Mouse (Mus musculus): ENCODE results near the gene Ccn2.

The Ccn2 gene

GRCm38 (mm10) chr10:24595250-24596002, at the start of gene Ccn2:
Gene Ccn2 (plus strand): TSS chr10:24595442.
- DNase-seq (ENCODE audit: low spot score in 2 of 2): peak; percentile 35 to 40

- DNase-seq (ENCODE audit: low spot score in 2 of 2): no peak
These were observed 42.4 kb upstream of the Ccn2 start for GRCm38 (mm10) chr10:24552870-24553269.

DNA sequence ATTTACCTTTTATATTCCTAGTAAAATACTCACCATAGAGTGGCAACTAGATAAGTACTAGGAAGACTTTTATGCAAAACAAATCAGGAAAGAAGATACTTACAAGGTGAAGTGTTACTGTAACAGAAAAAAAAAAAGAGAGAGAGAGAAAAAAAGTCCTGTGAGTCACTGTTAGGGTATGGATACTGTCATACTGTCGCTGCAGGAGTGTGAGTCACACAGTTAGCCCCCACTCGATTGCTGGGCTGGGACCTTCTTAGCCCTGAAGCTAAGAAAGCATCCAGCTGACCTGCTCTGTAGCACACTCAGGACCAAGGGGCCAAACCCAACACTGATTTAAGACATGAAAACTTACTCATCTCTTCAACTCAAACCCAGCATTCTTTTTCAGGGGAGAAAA, 41.2 kb upstream of the Ccn2 start:
- no peak for DNase-seq (ENCODE audit: low spot score in 2 of 2)

DNA sequence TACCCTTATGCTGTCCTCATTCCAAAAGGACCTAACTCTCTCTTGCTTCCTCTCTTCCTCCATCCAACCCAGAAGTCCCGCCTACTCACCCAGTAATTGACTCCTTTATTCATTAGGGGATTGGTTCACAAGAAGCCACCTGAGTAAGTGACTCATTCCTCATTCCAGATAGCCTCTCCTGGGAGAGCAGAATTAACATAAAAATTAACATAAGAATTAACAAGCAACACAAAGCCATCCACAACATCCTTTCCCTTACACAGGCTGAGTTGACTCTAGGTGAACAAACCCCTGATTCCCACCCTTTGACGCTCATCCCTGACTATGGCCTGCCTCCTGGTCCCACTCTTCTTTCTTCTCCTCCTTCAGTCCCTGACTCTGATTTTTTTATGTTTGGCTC, 36.9 kb upstream of the Ccn2 start:
- DNase-seq (ENCODE audit: low spot score in 2 of 2): no peak

DNA sequence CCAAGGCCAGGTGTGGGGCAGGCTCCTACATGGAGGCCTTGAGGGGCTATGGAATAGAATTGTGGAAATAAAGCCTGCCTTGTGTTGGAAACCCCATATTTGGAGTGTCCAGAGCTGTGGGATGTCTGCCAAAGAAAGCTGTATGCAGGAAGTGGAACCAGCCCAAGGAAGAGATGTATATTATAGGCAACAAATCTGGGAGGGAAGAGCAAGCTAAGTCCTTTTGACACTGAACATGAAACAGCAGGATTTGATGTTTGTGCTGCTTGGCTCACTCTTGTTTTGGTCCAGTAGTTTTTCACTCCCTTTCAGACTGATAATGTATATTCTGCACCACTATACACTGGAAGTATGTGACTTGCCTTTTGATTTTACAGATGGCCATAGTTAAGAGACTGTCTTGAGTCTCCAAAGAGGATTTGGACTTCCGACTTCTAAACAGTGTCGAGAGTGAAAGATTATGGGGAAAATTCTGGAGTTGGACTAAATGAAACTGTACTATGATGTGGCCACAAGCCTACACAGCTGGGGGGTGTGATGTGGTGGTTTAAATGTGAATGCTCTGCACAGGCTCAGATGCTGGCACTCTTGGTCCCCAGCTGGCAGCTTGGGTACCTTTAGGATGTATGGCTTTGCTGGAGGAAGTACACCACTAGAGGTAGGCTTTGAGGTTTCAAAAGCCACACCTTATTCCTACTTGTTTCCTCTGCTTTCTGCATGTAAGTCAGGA, 25.4 kb upstream of the Ccn2 start:
- DNase-seq (ENCODE audit: low spot score in 2 of 2): no peak

GRCm38 (mm10) chr10:24572044-24572960, 22.9 kb upstream of the Ccn2 start:
- no peak for DNase-seq (ENCODE audit: low spot score in 2 of 2)

DNA sequence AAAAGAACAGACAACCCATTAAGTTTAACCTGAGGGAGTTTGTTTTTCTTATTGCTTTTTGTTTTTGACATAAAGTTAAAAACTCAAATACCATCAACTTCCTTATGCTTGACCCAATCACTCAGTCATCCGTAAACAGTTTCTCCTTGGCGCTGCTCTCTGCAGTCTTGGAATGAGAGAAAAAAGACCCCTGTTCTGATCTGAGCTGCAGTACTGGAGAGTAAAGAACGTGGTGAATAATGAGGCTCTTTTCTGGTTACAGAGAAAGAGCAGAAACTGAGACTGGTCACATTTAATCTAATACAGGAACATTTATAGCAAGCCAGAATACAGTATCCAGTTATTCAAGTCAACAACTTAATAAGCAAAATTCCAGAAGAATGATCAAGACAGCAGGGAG, 21.8 kb upstream of the Ccn2 start:
- no peak for DNase-seq (ENCODE audit: low spot score in 2 of 2)

DNA sequence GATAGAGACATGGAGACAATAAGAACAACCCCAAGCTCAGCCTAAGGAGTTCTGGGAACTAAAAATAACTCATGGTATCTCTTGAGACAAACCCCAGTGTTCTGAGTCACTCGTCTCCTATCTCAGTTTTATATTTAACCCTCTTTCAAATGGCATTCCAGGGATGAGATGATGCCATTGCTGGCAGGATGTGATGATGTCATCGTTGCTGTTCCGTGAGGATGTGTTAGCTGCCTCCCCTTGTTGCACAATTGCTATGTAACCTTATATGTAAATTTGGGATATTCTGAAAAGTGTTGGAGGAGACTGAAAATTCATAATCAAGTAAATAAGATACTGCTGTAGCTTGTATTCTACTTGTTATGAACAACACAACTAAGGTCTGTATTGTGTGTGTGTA, 14.2 kb upstream of the Ccn2 start:
- DNase-seq (ENCODE audit: low spot score in 2 of 2): no peak

- DNase-seq (ENCODE audit: low spot score in 2 of 2): no peak
These were observed 6.4 kb upstream of the Ccn2 start for GRCm38 (mm10) chr10:24588824-24589223.

DNA sequence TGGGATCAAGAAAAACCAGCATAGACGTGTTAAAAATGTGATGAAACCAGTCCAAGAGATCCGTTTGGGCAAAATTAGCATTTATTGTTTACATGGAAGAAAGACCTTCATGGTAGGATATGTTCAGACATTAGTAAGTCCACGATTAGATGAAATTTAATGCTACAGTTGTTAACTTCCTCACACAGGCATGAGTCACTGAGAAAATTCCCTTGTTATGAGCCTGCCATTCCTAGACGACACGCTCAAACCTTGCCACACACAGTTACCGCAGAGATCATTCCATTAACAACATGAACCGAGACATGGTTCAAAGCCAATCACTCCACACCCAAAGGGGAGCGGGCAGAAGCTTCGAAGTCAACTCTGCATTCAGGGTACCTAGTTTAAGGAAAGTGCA, 6.0 kb upstream of the Ccn2 start:
- DNase-seq (ENCODE audit: low spot score in 2 of 2): no peak

DNA sequence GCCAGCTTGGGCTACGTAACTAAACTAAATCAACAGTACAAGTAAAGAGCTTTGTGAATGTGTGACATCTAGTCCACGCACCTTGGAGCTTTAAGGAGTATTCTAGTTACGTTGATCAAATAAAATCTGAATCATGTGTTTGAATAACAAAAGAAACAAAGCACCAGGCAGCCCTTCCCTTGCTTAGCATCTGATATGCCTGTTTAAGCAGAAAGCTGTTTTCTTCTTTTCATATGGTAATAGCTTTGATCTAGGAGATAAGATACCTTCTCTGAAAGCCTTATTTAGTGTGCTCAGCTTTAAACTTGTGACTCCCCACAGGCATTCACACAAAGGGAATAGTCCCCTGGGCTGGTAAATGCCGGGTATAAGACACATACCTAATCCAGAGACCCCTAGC, 4.7 kb upstream of the Ccn2 start:
- no peak for DNase-seq (ENCODE audit: low spot score in 2 of 2)

DNA sequence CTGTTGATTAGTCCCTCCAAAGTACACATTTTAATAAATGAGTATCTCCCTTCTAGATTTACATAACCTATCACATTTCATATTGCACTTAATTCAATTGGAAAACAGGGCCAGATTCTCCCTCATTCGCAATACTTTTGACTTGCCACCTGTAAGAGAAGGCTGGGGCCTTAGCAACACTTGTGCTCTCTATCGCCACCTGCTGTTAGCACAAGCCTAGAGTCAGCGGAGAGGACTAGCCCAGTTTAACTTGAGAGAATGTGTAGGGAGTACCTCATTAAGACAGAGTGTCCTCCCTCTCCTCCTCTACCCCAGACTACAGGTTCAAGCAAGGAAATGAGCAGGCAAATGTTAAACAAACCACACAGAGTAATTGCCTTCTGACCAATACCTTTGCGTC, 4.1 kb upstream of the Ccn2 start:
- DNase-seq (ENCODE audit: low spot score in 2 of 2): peak; percentile 72 to 80

DNA sequence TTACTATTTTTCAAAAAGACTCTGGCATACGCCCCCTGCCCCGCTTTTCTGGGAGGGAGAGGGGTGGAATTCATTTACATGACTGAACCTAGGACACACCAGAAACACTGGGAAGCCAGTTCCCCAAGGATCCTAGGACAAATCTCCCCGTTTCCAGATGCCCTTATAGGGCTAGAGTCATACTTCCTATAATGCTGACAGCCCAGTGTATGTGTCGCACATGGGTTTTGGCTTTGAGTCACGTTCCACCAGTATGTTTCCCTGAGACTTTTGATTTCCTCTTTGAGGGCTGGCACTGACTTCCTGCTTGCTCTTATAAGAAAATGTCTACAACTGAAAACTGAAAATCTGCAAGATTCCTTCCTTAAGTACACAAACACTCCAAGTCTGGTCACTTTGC, 3.5 kb upstream of the Ccn2 start:
- DNase-seq (ENCODE audit: low spot score in 2 of 2): no peak

DNA sequence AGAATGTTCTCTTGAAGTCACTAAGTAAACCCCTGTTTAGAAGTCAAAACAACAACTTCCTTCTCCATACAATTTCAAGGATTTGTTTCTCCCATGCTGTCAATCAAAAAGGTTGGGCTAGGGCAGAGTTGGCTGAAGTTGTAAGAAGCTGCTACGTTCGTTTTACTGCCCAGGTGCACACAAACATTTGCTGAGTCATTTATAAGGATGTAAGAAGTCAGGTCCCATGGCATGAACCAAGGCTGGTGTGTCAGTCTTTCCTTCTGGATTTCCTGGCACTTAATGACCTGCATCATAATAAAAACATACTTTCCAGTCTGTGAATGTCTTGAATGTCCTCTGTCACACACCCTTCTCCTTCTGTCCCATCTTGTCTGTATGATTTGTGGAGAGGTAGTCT, 2.9 kb upstream of the Ccn2 start:
- DNase-seq (ENCODE audit: low spot score in 2 of 2): no peak

DNA sequence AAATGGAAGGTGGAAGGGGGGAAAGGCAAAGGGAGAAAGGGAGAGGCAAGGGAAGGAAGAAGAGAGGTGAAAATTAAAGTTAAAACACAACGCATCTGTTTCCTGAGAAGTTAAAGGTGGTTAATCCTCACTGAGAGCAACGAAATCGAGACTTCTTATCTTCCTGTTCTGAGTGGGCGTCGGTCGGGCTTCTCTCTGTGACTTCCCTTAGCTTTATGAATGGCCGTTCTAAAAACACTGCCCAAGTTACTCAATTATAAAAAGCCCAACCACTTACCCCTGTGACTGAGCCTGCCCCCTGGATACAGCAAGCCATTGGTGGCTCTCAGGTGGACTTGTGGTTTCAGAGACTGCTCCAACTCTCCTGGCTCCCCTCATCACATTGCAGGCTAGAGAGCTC, 2.3 kb upstream of the Ccn2 start:
- DNase-seq (ENCODE audit: low spot score in 2 of 2): no peak

- no peak for DNase-seq (ENCODE audit: low spot score in 2 of 2)
These were observed 1.7 kb upstream of the Ccn2 start for GRCm38 (mm10) chr10:24593556-24593955.

DNA sequence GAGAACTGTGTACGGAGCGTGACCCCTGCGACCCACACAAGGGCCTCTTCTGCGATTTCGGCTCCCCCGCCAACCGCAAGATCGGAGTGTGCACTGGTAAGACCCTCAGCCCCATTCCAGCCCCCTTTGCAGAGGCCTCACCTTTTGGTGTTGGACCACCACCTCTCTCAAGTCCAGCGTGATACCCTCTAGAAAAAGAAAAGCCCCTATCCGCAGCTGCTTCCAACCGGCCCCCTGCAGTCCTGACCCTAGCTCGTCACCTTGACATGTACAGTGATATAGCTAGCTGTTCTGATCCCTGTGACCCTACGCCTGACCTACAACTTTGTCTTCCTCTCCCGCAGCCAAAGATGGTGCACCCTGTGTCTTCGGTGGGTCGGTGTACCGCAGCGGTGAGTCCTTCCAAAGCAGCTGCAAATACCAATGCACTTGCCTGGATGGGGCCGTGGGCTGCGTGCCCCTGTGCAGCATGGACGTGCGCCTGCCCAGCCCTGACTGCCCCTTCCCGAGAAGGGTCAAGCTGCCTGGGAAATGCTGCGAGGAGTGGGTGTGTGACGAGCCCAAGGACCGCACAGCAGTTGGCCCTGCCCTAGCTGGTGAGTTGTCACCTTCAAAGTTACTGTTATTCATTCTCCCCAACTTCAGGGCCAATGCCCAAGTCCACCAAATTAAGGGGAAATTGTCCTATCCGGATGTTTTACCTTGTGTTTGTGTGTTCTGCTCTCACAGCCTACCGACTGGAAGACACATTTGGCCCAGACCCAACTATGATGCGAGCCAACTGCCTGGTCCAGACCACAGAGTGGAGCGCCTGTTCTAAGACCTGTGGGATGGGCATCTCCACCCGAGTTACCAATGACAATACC, 994 bp downstream of the Ccn2 start:
- DNase-seq (ENCODE audit: low spot score in 2 of 2): peak in 1 of 2 experiments; percentile 36

DNA sequence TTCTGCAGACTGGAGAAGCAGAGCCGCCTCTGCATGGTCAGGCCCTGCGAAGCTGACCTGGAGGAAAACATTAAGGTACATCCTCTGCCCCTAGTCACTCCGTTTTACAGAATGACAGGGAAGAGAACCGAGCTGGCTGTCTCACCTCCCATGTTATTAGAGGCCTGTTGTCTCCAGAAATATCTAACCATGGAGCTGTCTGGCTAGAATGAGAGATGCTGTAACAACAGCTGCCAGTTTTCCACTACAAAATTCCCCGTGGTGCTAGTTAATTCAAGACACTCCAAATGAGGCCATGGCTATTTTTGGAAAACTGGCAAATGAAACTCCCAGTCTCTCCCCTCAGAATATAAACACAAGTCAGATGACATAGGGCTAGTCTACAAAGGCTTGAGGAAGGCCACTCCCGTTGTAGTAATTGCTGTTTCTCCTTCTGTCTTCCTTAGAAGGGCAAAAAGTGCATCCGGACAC, 1.7 kb downstream of the Ccn2 start:
- no peak for DNase-seq (ENCODE audit: low spot score in 2 of 2)

DNA sequence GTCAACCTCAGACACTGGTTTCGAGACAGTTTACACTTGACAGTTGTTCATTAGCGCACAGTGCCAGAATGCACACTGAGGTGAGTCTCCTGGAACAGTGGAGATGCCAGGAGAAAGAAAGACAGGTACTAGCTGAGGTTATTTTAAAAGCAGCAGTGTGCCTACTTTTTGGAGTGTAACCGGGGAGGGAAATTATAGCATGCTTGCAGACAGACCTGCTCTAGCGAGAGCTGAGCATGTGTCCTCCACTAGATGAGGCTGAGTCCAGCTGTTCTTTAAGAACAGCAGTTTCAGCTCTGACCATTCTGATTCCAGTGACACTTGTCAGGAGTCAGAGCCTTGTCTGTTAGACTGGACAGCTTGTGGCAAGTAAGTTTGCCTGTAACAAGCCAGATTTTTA, 2.5 kb downstream of the Ccn2 start:
- DNase-seq (ENCODE audit: low spot score in 2 of 2): no peak

GRCm38 (mm10) chr10:24598693-24599092, 3.5 kb downstream of the Ccn2 start:
- DNase-seq (ENCODE audit: low spot score in 2 of 2): no peak

DNA sequence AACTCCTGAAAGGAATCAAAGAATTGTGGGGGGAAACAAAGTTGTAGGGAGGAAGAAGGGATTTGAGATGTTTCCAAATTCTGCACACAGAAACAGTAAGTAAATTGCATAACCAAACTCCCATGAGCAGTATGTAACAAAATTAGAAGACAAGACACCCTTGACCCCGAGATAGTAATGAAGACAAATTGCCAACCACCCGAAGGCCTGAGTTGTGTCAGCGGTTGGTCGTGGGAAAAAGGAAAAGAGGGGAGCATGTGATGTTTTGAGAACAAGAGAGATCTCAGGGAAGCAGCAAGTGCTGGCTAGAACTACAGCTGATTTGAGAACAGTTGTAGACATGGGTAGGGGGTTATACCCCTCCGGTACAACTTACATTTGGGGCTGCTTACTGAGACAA, 4.6 kb downstream of the Ccn2 start:
- no peak for DNase-seq (ENCODE audit: low spot score in 2 of 2)

All from cerebellum, postnatal 4 days (tissue).